Mouse (Mus musculus) C3H10T1/2 (cell line): Measurements from ENCODE around the gene Olfr963. TPM values are rescaled to one million over a fixed set of nuclear protein-coding genes. Genes with fewer than 3 reads are reported as not detected.

Source experiments
- polyA plus RNA-seq, 2 experiments: library from polyadenylated mRNA; unstranded; fragments of >200 nt; fragmentation: generic; extraction: Trizol; gene quantifications; one replicate each; pipeline ENCODE4 v1.2.1; 2012; ENCODE audit warnings: missing spikeins in 2 of 2

Gene Olfr963
- polyA plus RNA-seq, result not detected

GRCm38 (mm10) chr9:39666905-39667304 is at the start of gene Olfr963:
TSS of gene Olfr963 (plus strand) at chr9:39667205.

GRCm38 (mm10) chr9:39621073-39621472 is 45.9 kb upstream of the Olfr963 start, which contains the start of gene Olfr960:
TSS of gene Olfr960 (plus strand) at chr9:39621373.

GRCm38 (mm10) chr9:39644785-39645184 is 22.2 kb upstream of the Olfr963 start, which contains the start of gene Olfr961:
TSS of gene Olfr961 (plus strand) at chr9:39645085.

GRCm38 (mm10) chr9:39707017-39707416 is 40.0 kb downstream of the Olfr963 start, which contains the start of gene Olfr149:
TSS of gene Olfr149 (minus strand) at chr9:39707117.

GRCm38 (mm10) chr9:39711053-39711452 is 44.0 kb downstream of the Olfr963 start, which contains the start of gene Olfr965:
TSS of gene Olfr965 (plus strand) at chr9:39711353.

Other genes with a start within 250 kb of the Olfr963 start
- gene Olfr952, start 240.1 kb upstream of the Olfr963 start, polyA plus RNA-seq, result not detected
- gene Olfr954, start 210.5 kb upstream of the Olfr963 start, polyA plus RNA-seq, result not detected
- gene Olfr955, start 195.3 kb upstream of the Olfr963 start, polyA plus RNA-seq, result not detected
- gene Olfr44, start 173.2 kb upstream of the Olfr963 start, polyA plus RNA-seq, result not detected
- gene Olfr957, start 151.4 kb upstream of the Olfr963 start, polyA plus RNA-seq, result not detected
- not detected for gene Olfr958, start 113.2 kb upstream of the Olfr963 start, polyA plus RNA-seq
- gene Olfr959, start 91.6 kb upstream of the Olfr963 start, polyA plus RNA-seq, result not detected
- not detected for gene AW551984, start 62.8 kb upstream of the Olfr963 start, polyA plus RNA-seq
- not detected for gene Olfr148, start 56.5 kb upstream of the Olfr963 start, polyA plus RNA-seq
- not detected for gene Olfr960, start 45.8 kb upstream of the Olfr963 start, polyA plus RNA-seq
- not detected for gene Olfr961, start 22.1 kb upstream of the Olfr963 start, polyA plus RNA-seq
- gene Olfr149, start 39.9 kb downstream of the Olfr963 start, polyA plus RNA-seq, result not detected
- gene Olfr965, start 44.1 kb downstream of the Olfr963 start, polyA plus RNA-seq, result not detected
- not detected for gene Olfr150, start 63.8 kb downstream of the Olfr963 start, polyA plus RNA-seq
- not detected for gene Olfr967, start 79.0 kb downstream of the Olfr963 start, polyA plus RNA-seq
- not detected for gene Olfr968, start 116.0 kb downstream of the Olfr963 start, polyA plus RNA-seq
- not detected for gene Olfr969, start 123.7 kb downstream of the Olfr963 start, polyA plus RNA-seq
- gene Olfr970, start 141.7 kb downstream of the Olfr963 start, polyA plus RNA-seq, result not detected
- not detected for gene Olfr971, start 169.7 kb downstream of the Olfr963 start, polyA plus RNA-seq
- not detected for gene Olfr972, start 199.2 kb downstream of the Olfr963 start, polyA plus RNA-seq
- not detected for gene Olfr229, start 240.1 kb downstream of the Olfr963 start, polyA plus RNA-seq